Mouse (Mus musculus) erythroblast, embryonic 14.5 days (primary cell): ENCODE results near the gene Myo18b. TPM values are rescaled to one million over a fixed set of nuclear protein-coding genes. Genes with fewer than 3 reads are reported as not detected.

ENCODE experiments used
- H3K27me3 ChIP-seq: 2 replicates; pipeline ENCODE4 v1.6.1; 2012; ENCODE audit warnings: inconsistent platforms; ENCODE audit not compliant: control insufficient read depth
- H3K36me3 ChIP-seq: 2 replicates; pipeline ENCODE4 v1.6.1; 2012; ENCODE audit warnings: mild to moderate bottlenecking, inconsistent platforms; ENCODE audit not compliant: control insufficient read depth
- H3K4me1 ChIP-seq: 2 replicates; pipeline ENCODE4 v1.6.1; 2012; ENCODE audit warnings: inconsistent platforms; ENCODE audit not compliant: control insufficient read depth
- H3K4me3 ChIP-seq: replicated peaks from 2 replicates; pipeline ENCODE3; 2012; ENCODE audit warnings: moderate library complexity, mild to moderate bottlenecking, inconsistent platforms
- H3K9me3 ChIP-seq: 2 replicates; pipeline ENCODE4 v1.6.1; 2012; ENCODE audit warnings: low read length, inconsistent platforms, mixed read lengths; ENCODE audit not compliant: control insufficient read depth
- GATA1 ChIP-seq: IDR thresholded peaks from 2 replicates; pipeline ENCODE4 v1.6.1; 2012; ENCODE audit warnings: low read length, inconsistent platforms, mixed read lengths
- TAL1 ChIP-seq: IDR thresholded peaks from 3 replicates; pipeline ENCODE4 v1.6.1; 2012; ENCODE audit warnings: low read length, inconsistent platforms, mixed read lengths
- polyA plus RNA-seq: library from polyadenylated mRNA; stranded (reverse); fragments of >175 nt; gene quantifications from 2 replicates; pipeline ENCODE4 v1.2.3, GENCODE M21; 2012

Gene Myo18b
- polyA plus RNA-seq, 1 experiment, result not detected

DNA sequence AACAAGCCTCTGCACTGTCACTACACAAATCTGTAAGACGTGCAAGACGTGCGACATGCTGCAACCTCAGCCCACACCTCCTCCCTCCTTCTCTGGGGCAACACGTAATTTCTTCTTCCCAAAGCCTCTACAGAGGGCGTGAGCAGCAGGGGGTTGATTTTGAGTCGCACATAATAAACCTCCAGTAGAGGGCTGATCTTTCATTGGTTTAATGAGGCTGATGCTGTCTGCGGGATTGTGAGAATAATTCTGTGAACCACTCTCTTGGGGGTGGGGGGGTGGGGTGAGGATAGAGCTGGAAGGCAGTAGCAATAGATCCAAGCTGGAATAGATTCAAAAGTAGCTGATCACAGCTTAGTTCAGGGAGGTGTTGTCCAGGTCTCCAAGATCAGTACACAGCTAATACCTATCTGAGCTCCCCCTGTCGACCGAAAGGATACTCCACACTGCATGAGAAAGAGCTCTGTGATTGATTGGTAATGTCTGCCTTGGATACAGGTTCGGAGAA lies 235.2 kb downstream of the Myo18b start:
- H3K9me3 ChIP-seq, result peaks cover 10% of the 10 kb centered on the region

DNA sequence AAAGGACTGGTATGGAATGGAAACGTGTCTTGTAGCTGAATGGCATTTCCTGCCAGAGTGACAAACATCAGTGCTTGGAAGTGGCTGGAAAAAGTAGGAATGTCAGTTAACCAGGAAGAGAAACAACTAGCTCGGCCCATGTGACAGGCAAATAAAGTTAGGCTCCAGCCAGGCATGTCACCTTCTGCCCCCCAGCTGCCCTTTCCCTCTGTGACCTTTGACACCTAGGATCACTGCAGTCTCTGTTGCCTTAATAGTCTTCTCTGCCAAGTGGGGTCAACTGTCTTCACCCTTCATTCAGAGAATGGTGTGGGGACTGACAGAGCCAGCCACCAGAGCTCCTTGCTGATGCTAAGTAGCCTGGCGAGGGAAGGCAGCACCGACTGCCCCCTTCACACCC lies 236.9 kb downstream of the Myo18b start:
- Histone ChIP-seq H3K4me3 (no peak overlapping the region), H3K36me3 (no peaks in the 10 kb centered on the region), H3K27me3 (peaks cover 13% of the 10 kb centered on the region), H3K4me1 (no peaks in the 10 kb centered on the region), H3K9me3 (peaks cover under 1% of the 10 kb centered on the region; the same call in 1 of the 2 replicates)
- TF ChIP-seq GATA1, result no peak
- no peak for TF ChIP-seq TAL1

More for the DNA sequence above, 235.2 kb downstream of the Myo18b start:
- no peaks in the 10 kb centered on the region for H3K36me3 ChIP-seq
- peaks cover 2% of the 10 kb centered on the region; the same call in 1 of the 2 replicates for H3K27me3 ChIP-seq
- H3K4me1 ChIP-seq, result no peaks in the 10 kb centered on the region
- no peak for TF ChIP-seq GATA1
- no peak for TF ChIP-seq TAL1
- no peak overlapping the region for H3K4me3 ChIP-seq

DNA sequence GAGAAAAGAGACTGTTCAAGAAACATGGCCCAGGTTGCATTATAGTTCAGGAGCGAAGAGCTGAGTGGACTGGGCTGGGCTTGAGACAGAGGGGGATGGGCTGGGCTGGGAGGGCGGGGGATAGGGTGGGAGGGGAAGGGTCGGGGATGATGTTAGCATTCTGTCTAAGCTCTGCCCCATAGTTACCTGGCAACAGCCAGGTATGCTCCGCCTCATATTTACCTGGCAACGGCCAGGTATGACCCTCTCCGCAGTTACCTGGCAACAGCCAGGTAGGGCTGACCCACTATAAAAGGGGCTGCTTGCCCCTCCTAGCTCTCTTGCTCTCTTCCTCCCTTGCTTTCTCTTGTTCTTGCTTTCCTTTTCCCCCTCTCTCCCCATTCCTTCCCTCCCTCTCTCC lies 239.4 kb downstream of the Myo18b start:
- no peak overlapping the region for H3K4me3 ChIP-seq
- H3K27me3 ChIP-seq, result peaks cover 13% of the 10 kb centered on the region
- no peaks in the 10 kb centered on the region for H3K36me3 ChIP-seq
- no peaks in the 10 kb centered on the region for H3K4me1 ChIP-seq
- H3K9me3 ChIP-seq, result no peaks in the 10 kb centered on the region
- TF ChIP-seq GATA1 (no peak), TAL1 (no peak)

DNA sequence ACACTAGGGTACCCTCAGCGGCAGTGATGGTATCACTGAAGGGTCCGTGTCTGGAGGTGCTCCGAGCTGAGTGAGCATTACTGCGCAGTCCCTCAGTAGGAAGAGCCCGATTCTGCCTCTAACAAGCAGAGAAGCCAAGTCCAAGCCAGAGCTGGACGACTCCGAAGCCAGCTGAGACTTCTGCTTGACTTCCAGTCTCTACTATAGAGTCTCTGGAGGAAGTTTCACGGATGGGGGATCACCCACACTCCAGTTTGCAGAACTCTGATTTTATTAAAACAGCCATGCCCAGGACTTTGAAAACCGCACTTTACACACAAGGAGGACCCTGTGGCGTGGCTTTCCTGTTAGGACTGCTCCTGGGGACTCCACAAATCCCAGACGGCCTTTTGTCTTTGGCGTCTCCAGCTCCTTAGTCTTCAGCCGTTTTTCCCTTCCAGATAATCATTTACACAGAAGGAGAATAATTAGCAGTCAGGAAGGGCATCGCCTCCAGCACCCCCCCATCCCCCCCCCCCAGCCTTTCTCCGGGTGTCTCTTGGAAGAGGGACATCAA lies 240.1 kb downstream of the Myo18b start:
- H3K36me3 ChIP-seq, result no peaks in the 10 kb centered on the region
- no peak for TF ChIP-seq TAL1
- TF ChIP-seq GATA1, result no peak
- H3K4me1 ChIP-seq, result no peaks in the 10 kb centered on the region
- H3K27me3 ChIP-seq, result peaks cover 13% of the 10 kb centered on the region
- no peaks in the 10 kb centered on the region for H3K9me3 ChIP-seq
- no peak overlapping the region for H3K4me3 ChIP-seq

DNA sequence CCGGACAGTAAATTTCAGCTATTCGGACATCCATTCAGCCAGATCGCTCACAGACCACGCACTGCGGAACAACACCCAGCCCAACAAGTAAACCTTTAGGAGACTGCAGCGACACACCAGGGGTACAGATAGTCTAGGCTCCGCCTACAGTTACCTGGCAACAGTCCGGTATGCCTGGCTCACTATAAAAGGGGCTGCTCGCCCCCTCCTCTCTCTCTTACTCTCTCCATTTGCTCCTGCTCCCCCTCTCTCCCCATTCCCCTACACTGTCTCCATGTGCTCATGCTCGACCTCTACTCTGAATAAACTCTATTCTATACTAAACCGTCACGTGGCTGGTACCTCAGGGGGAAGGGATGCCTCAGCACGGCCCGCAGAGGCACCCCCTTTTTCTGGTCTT lies 240.6 kb downstream of the Myo18b start:
- Histone ChIP-seq H3K27me3 (peaks cover 13% of the 10 kb centered on the region), H3K9me3 (no peaks in the 10 kb centered on the region), H3K4me1 (no peaks in the 10 kb centered on the region), H3K4me3 (no peak overlapping the region), H3K36me3 (no peaks in the 10 kb centered on the region)
- TF ChIP-seq TAL1, result no peak
- TF ChIP-seq GATA1, result no peak

DNA sequence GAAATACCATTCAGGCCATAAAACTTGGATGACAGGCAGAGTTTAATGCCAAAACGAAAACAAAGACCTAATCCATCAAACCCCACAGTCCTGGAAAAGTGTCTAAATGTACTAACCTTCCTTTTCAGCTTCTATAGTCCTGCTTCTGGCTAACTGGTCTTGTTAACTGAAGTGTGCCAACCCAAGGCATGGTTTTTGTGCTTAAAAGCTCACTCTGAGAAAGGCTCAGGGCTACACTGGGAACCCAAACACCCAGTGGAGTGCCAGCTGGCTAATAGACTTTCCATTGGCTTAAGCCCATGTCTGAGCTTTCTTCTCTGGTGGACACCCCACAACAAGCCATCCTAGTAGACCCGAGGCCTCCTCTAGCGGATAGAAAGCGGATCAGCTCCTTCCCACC lies 244.1 kb downstream of the Myo18b start:
- H3K4me1 ChIP-seq, result no peaks in the 10 kb centered on the region
- peaks cover 10% of the 10 kb centered on the region for H3K9me3 ChIP-seq
- peaks cover 13% of the 10 kb centered on the region for H3K27me3 ChIP-seq
- no peak overlapping the region for H3K4me3 ChIP-seq
- no peaks in the 10 kb centered on the region for H3K36me3 ChIP-seq
- no peak for TF ChIP-seq GATA1
- TF ChIP-seq TAL1, result no peak

DNA sequence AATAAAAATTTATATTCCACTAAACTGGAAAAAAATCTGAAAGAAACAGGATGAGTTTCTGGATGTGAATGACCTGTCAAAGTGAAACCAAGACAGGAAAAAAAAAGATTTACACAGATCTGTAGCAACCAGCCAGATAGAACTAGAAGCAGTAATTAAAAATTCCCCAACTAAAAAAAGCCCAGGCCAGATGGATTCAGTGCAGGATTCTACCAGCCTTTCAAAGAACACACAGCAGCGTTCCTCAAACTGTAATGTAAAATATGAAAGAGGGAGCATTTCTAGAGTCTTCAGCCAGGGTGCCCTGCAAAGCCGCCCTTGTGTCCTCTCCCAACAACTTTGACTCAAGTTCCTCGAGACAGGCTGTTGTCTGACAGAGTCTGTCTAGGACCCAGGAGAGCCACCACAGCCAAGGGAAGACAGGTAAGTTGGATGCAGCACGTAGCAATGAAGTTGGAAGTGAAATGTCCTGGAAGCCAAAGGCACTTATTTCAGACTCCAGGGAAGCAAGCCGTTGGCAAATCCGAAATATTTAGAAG lies 246.9 kb downstream of the Myo18b start:
- H3K27me3 ChIP-seq, result no peaks in the 10 kb centered on the region
- peaks cover 23% of the 10 kb centered on the region for H3K9me3 ChIP-seq
- H3K36me3 ChIP-seq, result no peaks in the 10 kb centered on the region
- no peaks in the 10 kb centered on the region for H3K4me1 ChIP-seq
- H3K4me3 ChIP-seq, result no peak overlapping the region
- no peak for TF ChIP-seq TAL1
- no peak for TF ChIP-seq GATA1

DNA sequence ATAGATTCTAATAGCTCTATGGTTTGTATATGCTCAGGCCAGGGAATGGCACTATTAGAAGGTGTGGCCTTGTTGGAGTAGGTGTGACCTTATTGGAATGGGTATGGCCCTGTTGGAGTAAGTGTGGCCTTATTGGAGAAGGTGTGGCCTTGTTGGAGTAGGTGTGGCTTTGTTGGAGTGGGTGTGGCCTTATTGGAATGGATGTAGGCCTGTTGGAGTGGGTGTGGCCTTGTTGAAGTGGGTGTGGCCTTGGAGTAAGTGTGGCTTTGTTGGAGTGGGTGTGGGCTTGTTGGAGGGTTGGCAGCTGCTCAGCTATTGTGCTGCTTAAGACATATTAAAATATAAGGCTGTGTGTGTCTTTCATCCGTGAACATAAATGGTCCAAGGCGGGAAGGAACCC lies 249.3 kb downstream of the Myo18b start:
- H3K4me3 ChIP-seq, result no peak overlapping the region
- no peak for TF ChIP-seq GATA1
- TF ChIP-seq TAL1, result no peak
- no peaks in the 10 kb centered on the region for H3K27me3 ChIP-seq
- H3K36me3 ChIP-seq, result no peaks in the 10 kb centered on the region
- H3K4me1 ChIP-seq, result no peaks in the 10 kb centered on the region
- H3K9me3 ChIP-seq, result peaks cover 31% of the 10 kb centered on the region

DNA sequence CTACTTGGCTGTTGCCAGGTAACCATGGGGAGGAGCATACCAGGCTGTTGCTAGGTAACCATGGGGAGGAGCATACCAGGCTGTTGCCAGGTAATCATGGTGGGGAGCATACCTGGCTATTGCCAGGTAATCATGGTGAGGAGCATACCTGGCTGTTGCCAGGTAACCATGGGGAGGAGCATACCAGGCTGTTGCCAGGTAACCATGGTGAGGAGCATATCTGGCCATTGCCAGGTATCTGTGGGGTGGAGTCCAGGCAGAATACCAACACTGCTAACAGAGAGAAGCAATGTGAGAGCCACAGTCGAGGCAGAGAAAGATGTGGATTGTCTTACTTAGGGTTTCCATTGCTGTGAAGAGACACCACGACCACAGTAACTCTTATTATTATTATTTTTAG lies 250.6 kb downstream of the Myo18b start:
- no peak for TF ChIP-seq GATA1
- TF ChIP-seq TAL1, result no peak
- Histone ChIP-seq H3K27me3 (peaks cover 4% of the 10 kb centered on the region; the same call in 1 of the 2 replicates), H3K4me3 (no peak overlapping the region), H3K9me3 (peaks cover 36% of the 10 kb centered on the region), H3K36me3 (no peaks in the 10 kb centered on the region), H3K4me1 (peaks cover 5% of the 10 kb centered on the region)
